Mouse (Mus musculus) neural tube, embryonic 10.5 days (tissue): Measurements from ENCODE around the gene Pcgf5.

Experiments used
- DNase-seq: peaks from one replicate; pipeline ENCODE4 v3.0.0-alpha.2; 2017; ENCODE audit warnings: low spot score; ENCODE audit errors: extremely low spot score

Pcgf5 gene

DNA sequence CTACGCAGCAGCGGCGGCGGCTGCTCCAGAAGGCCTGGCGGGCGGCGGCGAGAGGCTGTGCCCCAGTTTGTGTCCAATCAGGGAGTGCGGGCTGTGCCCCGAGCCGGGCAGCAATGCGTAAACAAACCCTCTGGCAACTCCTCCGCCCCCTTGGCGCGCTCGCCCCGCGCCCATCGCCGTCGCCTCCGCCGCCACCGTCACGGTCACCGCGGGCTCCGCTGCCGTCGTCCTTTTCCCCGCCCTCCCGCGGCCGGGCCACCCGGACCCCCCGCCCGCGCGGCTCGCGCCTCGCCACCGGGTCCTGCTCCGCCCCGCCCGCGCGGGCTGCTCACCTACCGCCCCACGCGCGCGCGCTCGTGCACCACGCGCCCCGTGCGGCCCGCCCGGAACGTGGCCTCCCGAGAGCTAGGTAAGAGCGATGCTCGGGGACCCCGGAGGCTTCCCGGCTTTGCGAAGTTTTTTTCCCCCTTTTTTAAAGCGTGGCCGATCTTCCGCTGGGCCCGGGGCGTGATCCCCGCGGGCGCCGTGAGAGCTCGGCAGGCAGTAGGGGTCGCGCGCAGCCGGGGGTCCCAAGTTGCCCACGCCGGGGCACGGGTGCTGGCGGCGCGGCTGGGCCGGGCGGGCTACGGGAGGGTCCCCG is at the start of gene Pcgf5:
Gene Pcgf5 (plus strand): TSS at position 149 of the 640 bp plus-strand sequence.
- DNase-seq, result peak; percentile 70

DNA sequence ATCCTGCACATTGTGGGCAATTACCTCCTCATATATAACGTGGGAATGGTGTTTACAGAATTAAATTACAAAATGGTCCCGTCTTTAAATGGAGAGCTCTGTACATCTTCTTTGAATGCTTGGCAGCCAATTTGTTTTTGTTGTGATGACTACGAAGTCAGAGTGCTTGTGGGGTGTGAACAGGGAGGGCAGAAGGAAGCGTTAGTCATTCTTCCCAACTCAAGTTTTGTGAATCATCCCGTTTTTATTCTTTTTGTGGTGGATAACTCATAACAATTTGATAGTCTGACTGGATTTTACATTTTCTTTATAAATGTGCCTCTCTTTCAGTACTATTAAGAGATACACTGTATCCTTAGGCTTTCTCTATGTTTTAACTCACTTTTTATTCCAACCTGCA is 42.6 kb upstream of the Pcgf5 start:
- DNase-seq, result no peak

- no peak for DNase-seq
These were observed 34.1 kb upstream of the Pcgf5 start for GRCm38 (mm10) chr19:36314010-36314409.

- DNase-seq, result no peak
These were observed 28.4 kb upstream of the Pcgf5 start for GRCm38 (mm10) chr19:36319735-36320134.

DNA sequence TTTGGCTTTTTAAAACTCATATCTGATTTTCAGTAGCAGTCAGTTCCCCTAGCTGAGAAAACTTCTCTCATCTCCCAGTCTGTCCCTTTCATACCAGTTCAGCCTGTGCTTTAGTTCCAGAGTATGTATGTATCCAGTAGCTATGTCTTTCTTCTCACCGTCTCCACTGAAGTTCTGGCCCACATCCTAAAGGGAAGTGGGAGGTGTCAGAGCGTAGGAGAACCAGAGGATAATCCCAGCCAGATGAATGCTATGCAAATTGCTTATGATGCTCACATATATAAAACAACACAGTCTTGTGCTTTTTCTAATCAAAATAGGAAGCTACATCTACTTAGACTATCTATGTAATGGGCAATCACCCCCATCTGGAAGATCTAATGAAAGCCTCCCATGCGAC is 27.0 kb upstream of the Pcgf5 start:
- no peak for DNase-seq

DNA sequence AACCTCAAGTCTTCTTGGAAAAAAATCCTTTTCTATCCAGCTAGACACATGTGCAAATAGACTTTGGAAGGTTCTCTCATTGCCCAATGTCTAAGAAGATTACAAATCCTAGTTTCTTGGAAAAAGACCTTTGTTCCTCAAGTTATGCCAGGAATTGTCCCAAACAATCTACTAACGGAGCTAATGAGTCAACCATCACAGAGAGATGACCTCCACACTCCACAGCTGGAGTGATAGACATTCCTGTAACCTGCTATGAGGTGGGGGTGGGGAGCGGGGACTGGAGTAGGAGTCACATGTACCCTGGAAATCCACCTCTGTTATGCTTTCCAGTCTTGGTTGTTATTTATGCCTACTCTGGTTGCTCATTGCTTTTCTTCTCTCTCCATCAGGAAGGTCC is 24.8 kb upstream of the Pcgf5 start:
- no peak for DNase-seq

- no peak for DNase-seq
These were observed 19.4 kb upstream of the Pcgf5 start for GRCm38 (mm10) chr19:36328678-36329077.

DNA sequence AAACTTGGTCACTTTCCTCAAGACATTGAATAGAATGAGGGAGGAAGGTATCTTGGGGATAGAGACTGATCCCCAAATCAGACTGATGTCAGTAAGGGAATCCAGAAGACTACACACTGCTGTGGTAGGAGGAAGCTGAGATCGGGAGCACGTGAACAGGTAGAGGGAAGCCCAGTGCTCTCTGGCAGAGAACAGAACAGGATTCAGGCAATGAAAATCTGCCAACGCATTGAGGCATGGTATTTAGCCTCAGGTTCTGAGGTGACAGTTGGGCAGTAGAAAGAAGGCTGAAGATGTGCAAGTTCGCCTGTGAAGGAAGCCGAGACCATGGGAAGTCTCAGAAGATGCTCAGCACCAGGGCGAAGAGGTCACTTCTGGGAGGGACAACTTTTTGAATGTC is 733 bp upstream of the Pcgf5 start:
- no peak for DNase-seq

DNA sequence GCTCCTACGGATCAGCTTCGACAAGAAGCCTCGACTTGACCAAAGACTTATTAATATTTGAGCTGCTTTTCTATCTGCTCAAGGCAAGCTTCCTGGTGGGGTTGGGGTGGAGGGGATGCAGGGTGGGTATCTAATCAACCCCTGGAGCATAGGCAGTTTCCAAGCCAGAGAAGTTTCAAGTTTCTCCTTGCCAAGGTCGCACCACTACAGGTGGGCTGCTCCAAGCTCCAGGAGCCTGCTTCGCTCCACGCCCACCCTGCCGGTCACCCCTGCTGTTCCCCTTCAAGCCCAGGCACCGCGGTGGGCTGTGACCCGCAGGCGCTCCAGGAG is 313 bp upstream of the Pcgf5 start:
- no peak for DNase-seq

GRCm38 (mm10) chr19:36348801-36349486 is 835 bp downstream of the Pcgf5 start:
- DNase-seq, result no peak

DNA sequence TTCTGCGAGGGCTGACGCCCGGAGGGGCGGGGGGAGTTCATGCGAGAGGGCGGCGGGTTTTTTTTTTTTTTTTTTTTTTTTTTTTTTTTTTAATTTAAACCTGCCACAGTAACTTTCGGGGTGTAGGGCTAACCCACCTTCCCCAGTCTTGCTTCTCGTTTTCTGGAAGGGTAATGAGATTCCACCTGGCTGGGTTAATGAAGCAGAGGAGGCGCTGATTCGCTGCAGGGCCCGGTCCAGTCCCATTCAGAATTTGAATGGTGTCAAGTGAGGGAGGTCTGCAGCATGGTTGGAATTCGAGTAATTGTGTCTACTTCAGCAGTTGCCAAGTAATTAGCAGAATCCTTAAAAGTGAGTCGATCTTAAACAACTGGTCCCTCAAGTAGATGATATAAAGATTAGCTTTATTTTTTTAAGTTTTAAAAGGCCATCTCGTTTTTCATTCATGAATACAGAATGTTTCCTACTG is 1.4 kb downstream of the Pcgf5 start:
- no peak for DNase-seq

GRCm38 (mm10) chr19:36350181-36350580 is 2.1 kb downstream of the Pcgf5 start:
- no peak for DNase-seq

DNA sequence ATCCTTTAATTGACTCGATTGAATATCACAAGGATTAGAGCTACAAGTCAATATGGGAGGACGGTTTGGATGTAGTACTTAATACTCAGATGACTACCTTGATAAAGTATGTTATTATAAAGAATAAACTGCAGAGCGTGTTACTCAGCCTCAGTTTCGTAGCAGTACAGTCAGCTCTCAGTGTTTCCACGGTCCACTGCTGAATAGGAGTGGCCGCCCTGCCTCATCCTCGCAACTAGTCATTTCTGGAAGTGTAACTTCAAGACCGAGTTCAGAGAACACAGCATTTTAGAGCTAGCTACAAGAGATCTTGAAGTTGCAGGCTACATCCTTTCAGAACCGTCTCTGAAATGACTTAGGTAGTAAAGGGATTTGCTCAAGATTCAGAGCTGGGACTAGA is 2.8 kb downstream of the Pcgf5 start:
- no peak for DNase-seq

- DNase-seq, result no peak
These were observed 14.4 kb downstream of the Pcgf5 start for GRCm38 (mm10) chr19:36362541-36362940.

GRCm38 (mm10) chr19:36364757-36365156 is 16.6 kb downstream of the Pcgf5 start:
- DNase-seq, result no peak

GRCm38 (mm10) chr19:36371478-36371877 is 23.4 kb downstream of the Pcgf5 start:
- DNase-seq, result no peak

GRCm38 (mm10) chr19:36373056-36373621 is 25.0 kb downstream of the Pcgf5 start:
- DNase-seq, result no peak

DNA sequence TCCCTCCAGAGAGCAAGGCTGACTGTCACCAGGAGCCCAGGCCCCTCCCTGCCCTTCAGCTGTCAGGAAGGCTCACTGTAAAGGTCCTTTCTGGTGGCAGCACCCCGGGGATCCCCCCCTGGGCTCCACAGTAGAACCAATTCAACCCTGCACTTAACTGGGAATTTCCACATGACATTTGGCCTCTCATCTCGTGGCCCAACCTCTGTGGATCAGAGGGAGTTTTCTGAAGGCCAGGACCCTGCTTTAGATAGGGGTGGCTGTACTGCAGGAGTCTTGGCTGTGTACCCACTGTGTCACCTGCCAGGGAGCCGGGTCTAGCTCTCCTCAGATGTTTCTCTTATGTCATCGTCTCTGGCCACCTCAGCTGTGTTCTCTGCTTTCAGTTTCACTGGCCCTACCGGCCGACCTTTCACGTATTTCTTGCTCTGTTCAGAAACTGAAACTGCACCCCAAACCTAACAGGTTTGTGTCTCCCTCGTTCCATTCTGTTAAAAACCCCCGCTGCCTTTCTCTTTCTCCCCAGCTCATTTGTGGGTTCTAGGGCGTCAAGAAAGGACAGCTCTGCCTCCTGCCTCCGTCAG is 27.2 kb downstream of the Pcgf5 start:
- DNase-seq, result no peak

GRCm38 (mm10) chr19:36377729-36378128 is 29.6 kb downstream of the Pcgf5 start:
- no peak for DNase-seq

DNA sequence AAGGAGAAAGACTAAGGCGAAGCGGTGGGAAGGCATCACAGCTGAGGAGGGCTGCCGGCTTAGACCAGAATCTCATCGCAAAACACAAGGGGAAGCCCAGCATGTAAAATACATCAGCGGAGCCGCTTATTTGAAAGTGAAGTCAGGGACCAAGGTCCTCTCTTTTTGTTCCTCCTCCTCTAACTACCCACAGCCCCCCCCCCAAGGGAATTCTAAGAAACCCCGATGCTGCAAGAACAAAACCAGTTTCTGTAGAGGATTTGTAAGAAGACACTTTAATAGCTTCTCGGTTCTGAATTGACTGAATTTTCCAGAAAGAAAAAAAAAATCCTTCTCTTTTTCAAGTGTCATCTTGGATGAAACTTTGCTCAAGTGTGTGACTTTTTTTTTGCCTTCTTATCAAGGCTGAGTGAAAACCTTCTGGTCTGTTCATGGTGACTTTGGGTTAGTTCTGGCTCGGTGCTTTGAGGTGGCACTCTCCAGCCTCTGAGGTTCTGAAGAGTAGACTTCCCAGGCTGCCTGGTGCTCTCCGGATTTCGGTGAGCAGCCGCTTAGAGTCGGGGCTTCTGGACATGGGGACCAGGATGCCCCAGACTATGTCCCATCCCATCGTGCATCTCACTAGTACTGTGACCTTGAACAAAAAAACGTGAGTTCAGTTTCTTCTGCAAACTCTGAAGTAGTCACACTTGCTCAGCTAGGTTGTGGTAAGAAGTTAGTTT is 30.6 kb downstream of the Pcgf5 start:
- no peak for DNase-seq

- no peak for DNase-seq
These were observed 34.8 kb downstream of the Pcgf5 start for GRCm38 (mm10) chr19:36382901-36383300.

GRCm38 (mm10) chr19:36383977-36384376 is 35.9 kb downstream of the Pcgf5 start:
- DNase-seq, result no peak
